Mouse (Mus musculus): ENCODE measurements at regions not wholly inside any gene's neighbourhood (a gene's known extent, or its start where the extent isn't known, plus 50 kb on each side); places are given as distances from the start of the nearest gene placed in this dataset.
A peak's percentile ranks its signal among the peaks of the same experiment; 100 is the strongest.

DNA sequence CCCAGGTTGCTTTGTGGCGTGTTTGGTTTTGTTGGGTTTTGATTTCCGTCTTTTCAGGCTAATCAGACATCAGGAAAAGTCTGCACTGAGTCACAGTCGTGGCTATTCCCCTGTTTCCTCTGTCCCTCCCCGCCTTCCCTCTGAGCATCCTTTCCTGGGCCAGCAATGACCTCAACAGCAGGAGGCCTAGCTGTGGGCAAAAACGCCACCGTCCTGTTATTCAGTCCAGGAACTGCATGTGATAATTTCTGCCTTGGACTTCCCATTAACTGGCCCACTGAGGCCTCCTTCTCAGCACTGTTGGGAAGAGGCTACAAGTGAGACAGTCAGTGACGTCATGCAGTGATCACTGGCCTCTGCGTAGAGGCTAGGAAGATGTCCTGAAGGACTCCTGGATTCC, 1212.0 kb upstream of the A1bg start:
- no peak for DNase-seq (ENCODE audit: low spot score in 2 of 2)

DNA sequence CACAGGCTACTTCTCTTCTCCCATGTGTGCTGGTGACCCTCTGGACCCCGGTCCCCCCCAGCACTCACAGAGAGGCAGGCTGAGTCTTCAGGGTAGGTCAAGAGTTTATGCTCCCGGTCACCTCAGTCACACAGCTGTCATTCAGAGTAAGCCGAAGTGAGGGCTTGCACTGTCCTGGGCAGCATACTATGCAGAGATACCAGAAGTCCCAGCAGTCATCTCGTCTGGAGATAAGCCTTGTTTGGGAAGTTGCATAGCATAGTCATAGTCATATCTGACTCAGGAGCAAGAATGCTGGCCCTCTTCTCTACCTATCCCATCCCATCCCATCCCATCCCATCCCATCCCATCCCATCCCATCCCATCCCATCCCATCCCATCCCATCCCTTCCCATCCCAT, 1211.5 kb upstream of the A1bg start:
- no peak for DNase-seq (ENCODE audit: low spot score in 2 of 2)

DNA sequence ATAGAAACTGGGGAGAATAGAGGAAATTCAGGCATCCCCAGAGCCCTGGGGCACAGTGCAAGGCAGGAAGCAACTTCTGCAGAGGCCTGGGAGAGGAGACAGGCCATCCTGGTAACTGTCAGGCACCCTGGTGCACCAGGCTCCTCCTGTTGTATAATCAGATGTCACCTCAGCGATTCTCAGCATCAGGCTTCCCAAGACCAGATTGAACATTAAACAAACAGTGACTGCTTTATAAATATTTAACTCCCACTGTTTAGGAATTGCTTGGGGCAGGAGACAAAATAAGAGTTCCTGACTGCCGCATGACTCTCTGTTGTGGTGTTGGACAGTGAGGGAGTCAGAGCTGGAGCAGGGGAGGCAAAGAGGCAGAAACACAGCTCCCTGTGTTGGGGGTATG, 1210.1 kb upstream of the A1bg start:
- DNase-seq (ENCODE audit: low spot score in 2 of 2): no peak

DNA sequence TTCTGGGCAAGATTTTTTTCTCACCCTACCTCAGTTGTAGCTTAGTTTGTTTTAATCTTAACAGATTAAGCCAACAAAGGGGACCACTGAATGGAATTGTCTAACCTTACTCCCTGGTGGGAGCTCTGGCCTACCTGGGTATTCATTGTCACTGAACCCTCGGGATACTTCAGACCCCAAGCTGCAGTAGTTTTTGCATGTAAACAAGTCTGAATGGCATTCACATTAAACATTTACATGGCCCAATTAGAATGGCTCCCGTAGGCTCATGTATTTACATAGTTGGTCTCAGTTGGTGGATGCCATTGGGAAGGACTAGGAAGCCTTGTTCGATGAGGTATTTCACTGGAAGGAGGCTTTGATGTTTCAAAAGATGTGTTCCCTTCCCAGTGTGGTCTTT, 1208.9 kb upstream of the A1bg start:
- DNase-seq (ENCODE audit: low spot score in 2 of 2): no peak

DNA sequence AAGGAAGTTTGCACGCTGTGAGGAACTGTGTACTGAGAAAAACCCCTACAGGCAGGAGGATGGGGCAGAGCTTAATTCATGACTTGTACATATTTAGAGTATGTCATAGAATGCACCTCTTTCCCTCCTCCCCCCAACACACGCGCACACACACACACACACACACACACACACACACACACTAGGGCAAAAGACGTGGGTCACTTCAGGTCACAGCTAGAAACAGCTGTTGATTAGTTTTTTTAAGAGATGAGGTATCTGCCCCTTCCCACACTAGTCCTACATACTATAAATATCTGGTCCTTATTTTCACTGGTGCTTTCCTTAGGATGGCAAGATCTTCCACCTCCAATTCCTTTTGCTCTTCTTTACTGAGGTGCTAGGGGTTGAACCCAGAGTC, 1207.7 kb upstream of the A1bg start:
- DNase-seq (ENCODE audit: low spot score in 2 of 2): no peak

DNA sequence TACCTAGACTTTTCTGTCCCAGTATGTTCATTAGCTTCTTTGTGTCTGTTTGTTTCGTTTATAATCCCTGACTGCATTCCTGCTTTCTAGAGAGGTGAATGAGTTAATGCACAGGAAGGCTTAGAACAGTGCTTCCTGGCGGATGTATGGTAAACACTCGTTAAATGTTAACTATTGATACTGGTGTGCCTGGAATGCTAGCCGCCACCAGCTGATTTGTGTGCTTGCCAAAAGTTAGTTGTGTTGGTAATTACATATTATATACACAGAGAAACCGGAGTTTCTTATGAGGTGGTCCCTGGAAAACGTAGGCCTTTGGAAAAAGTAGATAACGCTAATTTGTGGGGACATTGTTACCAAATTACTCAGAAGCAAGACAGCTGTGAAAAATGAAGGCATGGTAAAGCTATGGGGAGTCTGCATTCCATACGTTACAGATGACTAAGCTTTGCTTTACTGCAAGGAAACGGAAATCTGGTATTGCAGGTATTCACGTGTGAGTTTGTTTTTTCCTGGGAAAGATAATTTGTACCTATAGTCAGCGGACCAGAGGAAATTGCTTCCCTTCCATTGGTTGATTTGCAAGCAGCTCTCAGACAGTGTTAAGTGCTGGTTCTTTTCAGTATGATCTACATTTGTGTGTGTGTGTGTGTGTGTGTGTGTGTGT, 1205.9 kb upstream of the A1bg start:
- DNase-seq (ENCODE audit: low spot score in 2 of 2): no peak

DNA sequence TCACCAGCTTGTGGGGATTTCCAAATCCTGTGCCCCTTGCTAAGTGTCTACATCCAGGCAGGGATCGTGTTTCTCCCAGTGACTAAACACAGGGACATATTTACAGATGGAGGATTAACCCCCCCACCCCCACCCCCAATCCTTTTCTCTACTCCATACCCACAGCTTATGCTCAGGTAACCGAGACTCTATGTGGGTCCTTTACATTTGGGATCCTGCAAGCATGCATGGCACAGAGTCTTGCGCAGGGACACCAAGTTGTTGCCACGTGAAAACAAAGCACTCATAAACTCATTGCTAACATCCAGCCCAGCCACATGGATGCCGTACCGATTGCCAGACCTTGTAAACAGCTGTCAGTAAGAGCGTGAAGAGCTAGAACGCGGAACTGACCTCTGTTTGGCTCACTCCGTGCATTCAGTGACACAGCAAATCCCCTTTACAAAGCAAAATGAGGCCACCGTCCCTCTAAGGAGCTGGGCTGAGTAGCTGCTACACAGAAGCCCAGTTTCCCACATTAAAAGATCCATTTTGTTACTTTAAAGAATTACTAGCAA, 1204.9 kb upstream of the A1bg start:
- DNase-seq (ENCODE audit: low spot score in 2 of 2): no peak

DNA sequence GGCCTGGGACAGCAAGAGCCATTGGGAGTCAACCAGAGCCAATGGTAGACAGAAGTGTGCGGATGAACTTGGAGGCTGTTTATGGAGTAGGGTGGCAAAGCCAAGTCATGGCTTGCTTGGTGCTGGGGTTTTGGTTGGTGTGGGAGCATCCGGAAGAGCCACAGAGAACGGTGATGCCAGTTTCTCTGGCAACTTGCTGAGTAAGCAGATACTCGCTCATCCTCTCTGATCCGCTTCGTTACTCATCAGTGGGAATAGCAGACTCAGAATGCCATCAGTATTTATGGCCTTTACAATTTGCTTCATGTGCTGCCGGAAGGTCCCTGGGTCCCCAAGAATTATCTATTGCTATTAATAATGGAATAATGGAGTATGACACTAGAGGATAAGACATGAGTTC, 1202.9 kb upstream of the A1bg start:
- DNase-seq (ENCODE audit: low spot score in 2 of 2): no peak

DNA sequence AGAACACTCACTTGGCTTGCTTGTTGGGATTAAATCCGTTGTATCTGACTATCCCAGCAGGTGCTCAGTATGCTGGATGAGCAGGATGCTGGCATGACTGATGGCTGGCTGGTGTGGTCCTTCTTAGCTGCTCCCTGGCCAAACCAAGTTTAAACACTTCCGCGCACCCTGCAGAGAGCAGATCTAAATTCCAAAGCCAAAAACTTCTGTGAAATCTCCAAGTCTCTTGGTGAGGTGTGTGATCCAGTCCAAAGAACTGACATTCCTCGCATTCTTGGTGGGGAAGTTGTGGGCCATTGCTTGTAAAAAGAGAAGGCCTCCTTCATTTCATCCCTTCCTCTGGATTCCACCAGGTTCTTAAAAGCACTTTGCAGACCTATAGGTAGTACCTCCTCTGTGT, 1200.9 kb upstream of the A1bg start:
- no peak for DNase-seq (ENCODE audit: low spot score in 2 of 2)

DNA sequence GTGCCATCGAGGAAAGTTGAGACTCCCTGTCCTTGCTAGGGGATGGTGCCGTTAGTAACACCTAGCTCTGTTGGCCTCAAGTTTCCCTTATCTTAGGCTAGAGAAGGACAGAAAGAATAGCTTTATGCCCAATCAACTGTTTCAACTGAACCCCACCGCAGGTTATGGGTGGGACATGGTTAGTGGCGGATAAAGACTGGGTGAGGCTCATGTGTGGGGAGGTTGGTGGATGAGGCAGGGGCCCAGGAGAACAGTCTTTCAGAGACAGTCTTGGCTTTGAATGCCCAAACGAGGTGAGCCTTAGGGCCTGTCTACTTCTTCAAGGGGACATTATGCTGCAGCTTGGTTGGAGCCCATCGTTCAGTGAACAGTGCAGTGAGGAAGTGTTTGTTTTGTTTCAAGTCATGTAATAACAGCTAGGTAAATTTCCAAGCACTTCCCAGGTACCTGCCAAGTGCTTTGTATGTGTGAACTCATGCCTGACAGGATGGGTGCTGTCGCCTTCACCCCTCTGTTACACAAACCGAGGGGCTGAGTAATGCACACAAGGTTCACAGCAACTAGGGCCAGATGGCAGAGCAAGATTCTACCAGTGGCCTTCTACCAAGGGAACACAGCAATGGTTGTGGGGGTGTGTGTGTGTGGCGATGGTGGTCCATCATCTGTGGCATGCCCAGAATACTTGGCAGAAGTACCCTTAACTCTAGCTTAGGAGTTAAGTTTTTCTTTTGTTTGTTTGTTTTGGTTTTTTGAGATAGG, 1199.6 kb upstream of the A1bg start:
- DNase-seq (ENCODE audit: low spot score in 2 of 2): no peak

DNA sequence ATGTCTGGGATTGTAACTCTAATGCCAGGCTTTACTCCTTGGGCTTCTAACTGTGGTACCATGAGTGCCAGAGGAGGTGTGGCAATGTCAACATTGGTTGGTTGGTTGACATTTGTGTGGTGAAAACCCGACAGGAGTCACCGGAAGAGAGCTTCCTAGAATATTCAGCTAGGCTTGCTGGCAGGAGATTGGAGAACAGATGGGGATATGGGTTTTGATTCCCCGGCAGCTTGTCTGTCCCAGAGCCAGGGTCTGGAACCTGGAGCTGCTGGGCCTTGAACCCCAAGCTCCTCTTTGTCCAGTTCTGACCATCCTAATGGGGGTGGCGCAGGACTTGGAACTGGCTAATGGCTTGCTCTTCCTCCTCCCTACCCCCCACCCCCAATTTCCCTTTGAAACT, 1198.9 kb upstream of the A1bg start:
- no peak for DNase-seq (ENCODE audit: low spot score in 2 of 2)

DNA sequence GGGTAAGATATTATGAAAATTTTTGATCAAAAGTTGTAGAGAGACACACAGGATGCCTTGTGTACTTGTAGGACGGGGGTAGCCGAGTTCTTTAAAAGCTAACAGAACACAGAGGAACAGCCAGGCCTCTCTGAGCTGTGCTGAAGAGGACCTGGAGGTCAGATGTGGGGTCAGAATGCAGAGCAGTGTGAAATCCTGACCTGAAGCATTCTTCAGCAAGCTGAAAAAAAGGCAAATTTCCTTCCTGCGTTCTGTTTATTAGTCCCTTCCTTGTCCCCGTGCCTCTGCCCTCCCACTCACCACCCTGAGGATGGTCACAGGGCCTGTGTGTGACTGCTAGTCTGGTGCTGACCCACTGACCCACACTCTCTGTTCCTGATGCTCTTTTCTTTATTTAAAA, 1197.9 kb upstream of the A1bg start:
- DNase-seq (ENCODE audit: low spot score in 2 of 2): no peak

DNA sequence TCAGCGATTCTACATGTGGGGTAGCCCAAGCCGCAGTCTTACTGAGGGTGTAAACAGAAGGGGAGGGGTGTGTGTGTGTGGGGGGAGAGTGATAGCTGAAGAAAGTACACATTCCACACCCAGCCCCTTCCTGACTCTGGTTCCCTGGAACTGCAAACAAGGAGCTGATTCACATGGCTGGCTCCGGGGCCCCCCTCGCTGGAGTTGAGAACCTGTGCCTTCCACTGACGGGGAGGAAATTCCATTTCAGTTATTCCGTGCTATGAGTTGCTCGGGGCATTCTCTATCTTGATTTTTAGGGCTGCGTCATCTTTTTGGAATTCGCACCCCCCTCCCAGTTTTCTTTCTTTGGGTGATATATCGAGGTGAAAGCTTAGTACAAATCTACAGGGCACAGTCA, 1196.2 kb upstream of the A1bg start:
- peak in 1 of 2 experiments; percentile 43 for DNase-seq (ENCODE audit: low spot score in 2 of 2)

DNA sequence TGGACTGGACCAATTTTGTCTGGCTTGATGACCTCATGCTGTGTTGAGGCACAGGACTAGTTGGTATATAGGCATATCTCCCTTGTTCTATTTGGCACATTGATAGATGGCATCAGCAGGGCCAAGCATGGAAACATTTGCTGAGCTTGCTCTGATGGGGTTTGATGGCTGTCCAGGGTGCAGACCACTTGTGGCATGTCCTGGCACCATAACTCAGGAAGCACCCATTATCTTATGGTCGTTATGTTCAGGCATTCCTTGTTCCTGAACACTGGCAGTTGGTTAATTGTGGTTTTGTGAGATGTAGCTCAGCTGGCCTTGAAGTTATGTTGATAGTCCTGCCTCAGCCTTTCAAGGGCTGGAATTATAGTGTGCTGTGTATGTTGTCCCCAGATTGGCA, 1193.4 kb upstream of the A1bg start:
- no peak for DNase-seq (ENCODE audit: low spot score in 2 of 2)

DNA sequence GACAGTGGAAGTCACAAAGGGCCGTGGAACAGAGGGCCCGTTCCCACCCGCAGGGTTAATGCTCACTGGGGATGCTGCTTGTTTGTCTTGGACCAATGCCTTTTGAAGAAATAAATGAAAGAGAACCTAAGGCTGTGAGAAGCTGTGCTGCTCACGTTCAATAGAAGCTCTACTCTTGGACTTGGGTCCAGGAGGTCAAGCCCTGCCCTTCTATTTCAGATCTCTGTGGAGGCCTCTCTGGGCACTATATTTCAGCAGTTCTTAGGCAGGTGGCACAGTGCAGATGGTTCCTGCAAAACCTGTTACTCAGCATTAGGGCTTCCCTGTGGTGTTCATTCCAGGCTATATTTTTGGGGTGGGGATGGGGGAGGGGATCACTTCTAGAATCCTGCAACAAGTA, 1192.0 kb upstream of the A1bg start:
- no peak for DNase-seq (ENCODE audit: low spot score in 2 of 2)

DNA sequence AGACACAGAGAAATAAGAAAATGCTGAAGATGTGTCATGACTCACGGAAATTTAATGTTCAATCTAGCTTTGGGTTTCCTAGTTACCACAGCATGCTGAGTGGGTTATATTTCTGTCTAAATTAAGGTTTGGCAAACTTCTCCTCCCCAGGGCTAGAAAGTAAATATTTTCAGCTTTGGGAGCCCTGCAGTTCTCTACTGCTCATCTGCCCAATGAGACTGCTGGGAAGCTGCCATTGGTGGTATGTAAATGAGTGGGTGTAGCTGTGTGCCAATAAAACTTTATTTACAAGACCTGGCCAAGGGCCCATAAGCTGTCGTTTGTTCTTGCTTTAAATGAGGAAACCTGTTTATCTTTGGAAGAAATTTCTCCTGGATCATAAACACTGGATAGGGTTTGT, 1189.3 kb upstream of the A1bg start:
- no peak for DNase-seq (ENCODE audit: low spot score in 2 of 2)

DNA sequence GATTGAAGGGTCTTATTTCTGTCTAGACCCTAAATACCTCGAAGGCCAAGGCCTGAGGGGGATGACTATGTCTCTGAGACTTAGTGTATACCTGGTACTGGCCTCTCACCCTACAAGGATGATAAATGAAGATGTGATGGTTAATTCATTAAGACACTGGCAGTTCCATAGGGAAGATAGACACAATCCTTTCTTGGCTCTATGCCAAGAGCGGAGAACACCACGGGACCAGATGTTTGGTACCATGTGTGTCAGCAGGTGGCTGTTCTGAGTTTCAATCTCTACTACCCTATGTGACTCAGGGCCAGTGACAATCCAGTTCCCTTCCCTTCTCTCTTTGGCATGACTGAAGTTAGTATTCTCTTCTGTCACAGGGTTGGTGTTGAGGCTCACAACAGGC, 1185.2 kb upstream of the A1bg start:
- DNase-seq (ENCODE audit: low spot score in 2 of 2): no peak

DNA sequence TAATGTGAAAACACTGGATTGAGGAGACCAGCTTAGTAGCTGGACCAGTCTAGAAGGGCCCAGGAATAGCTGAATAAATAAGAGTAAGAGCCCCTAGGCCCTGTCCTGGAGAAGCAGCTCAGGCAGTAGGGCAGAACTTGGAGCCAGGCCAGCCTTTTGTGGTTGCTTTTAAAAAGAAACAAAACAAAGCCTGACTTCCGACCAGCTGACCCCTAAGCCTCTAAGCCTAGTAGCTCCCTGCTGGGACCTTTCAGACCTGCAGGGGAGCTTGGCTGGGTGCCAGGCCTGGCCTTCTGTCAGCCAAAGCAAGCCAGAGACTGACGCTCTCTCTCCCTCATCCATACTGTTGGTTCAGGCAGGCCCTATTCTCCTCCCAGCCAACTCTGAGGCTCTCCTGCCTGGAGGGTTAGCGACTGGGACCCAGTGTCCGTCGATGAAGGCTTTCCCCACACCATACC, 1183.7 kb upstream of the A1bg start:
- peak; percentile 59 to 61 for DNase-seq (ENCODE audit: low spot score in 2 of 2)

DNA sequence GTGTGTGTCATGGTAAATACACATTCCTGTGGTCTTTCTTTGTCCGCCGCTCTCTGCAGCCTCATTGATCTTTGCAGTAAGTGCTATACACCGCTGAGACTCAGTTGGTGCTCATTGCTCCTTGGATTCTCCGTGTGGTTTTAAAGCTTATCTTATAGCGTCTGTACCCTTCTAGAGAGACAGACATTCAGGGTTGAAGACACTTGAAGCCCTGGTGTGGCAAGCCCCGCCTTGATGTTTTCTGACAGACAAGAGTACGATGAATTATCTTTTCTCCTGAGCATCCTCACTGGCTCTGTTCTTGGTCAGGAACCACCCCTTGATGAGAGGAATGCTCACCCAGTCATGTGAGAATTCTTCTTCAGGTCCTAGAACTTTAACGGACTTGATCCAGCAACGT, 1182.7 kb upstream of the A1bg start:
- DNase-seq (ENCODE audit: low spot score in 2 of 2): no peak

DNA sequence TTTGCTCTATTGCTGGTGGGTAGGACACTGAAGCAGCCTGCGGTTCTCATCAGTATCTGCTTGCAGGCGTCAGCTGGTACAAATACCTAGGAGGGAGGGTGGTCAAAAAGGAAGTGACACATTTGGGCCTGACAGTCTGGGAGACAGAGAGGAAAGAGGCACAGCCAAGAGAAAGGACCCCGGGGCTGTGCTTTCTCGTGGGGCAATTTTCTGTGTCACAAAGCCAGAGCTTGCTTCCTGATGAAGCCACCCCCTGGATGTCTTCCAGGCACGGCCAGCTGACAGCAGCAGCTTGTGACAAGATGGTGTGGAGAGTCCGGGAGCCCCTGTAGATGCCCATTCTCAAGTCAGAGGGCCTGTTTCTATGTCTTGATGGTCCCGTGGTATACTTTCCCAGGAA, 1181.8 kb upstream of the A1bg start:
- no peak for DNase-seq (ENCODE audit: low spot score in 2 of 2)

DNA sequence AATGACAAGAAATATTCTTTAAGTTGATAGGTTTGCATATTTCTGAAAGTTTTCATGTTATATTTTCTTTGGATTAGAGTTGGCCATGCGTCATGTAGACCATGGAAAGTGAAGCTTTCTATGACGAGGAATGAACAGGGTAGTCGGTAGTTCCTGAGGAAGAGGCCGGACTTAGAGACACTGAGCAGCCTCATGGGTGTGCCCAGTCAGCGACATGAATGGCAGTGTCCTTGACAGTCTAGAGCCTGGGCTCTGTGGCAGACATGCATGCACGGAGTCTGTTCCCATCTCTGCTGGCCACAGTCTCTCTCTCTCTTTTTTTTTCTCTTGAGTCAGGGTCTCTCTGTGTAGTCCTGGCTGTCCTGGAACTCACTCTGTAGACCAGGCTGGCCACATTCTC, 1176.9 kb upstream of the A1bg start:
- DNase-seq (ENCODE audit: low spot score in 2 of 2): no peak

DNA sequence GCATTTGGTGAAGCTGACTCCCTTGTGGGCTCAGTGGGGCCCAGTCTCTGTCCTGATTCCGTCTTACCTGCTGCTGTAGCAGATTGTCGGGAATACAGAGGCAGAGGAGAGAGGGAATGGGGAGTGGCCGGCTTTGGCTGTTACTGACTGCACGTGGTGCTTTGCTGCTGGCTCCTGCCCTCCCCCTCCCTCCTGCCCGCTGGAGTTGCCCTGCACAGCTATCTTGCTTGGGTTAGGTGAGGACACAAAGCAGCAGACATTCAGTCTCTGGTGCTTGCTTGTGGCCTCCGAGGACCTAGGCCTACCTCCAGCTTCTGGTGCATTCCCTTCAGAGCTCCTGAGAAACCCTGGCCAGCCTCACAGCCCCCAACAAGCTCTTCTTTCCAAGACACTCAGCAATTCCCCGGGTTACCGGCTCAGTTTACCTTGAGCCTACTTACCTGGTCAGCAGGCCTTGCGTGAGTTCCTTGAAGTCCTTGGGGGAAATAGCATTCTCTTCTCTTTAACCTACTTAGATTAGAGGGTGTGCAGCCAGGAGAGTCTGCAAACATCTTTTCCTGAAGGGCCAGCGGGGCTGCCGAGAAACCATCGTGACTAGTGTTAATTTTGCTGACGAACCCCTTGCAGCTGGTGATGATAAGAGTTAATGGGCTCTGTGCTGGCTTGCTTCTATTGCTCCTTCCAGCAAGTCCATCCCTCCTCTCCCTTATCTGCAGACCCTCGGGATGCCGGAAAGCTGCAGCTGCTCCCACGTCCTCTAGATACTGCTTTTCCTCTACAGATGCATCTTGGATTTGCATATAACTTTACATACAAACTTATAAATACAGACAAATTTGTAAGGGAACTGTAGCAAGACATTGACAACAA, 1176.2 kb upstream of the A1bg start:
- DNase-seq (ENCODE audit: low spot score in 2 of 2): peak; percentile 35 to 44
